ENCODE assay signal across 23 mouse cellular contexts in the genomic region with DNA sequence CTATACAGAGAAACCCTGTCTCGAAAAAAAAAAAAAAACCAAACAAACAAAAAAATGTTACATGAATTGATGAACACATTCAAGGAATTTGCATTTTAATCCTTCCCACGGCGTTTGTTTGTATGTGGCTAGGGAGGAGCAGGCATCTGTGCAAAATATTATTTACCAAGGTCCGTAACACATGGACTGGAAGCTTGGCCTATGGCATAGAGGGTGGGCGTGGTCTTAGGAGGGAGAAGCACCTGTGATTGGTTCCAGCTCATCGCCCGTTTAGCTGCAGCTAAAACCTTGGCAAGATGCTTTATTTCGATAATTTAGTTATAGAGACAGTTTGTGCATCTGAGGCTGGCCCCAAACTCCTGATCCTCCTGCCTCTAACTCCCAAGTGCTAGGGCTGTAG. TPM values are rescaled to one million over a fixed set of nuclear protein-coding genes. Genes with fewer than 3 reads are reported as not detected.
"Had no signal": no experiment of that assay in that cellular context is flagged by ENCODE, and none has a peak within 500 bp of the region (broad histone marks: within the 10 kb centered on the region; RNA-seq: fewer than 3 reads in every experiment).

No protein-coding gene starts in this region.

- ATAC-seq: lung, postnatal 0 days; midbrain, embryonic 13.5 days; midbrain, embryonic 15.5 days had no signal

- H3K4me2 ChIP-seq: lung, embryonic 15.5 days; midbrain, embryonic 11.5 days; midbrain, embryonic 13.5 days; midbrain, embryonic 15.5 days had no signal

- H3K27me3 ChIP-seq: lung, embryonic 15.5 days; midbrain, embryonic 13.5 days; midbrain, embryonic 15.5 days; neural tube, embryonic 12.5 days had no signal

- H3K4me1 ChIP-seq: midbrain, embryonic 15.5 days had no signal

- H3K36me3 ChIP-seq: lung, embryonic 15.5 days; midbrain, embryonic 13.5 days; midbrain, embryonic 15.5 days; neural tube, embryonic 12.5 days had no signal

- H3K4me3 ChIP-seq: lung, embryonic 15.5 days; megakaryocyte, embryonic 14.5 days; midbrain, embryonic 13.5 days; midbrain, embryonic 15.5 days; neural tube, embryonic 12.5 days had no signal

- H3K27ac ChIP-seq: lung, embryonic 15.5 days; macrophage; midbrain, embryonic 13.5 days; midbrain, embryonic 15.5 days; neural tube, embryonic 12.5 days had no signal

- H3K9me3 ChIP-seq: lung, embryonic 15.5 days; megakaryocyte, embryonic 14.5 days; midbrain, embryonic 13.5 days; midbrain, embryonic 15.5 days; neural tube, embryonic 12.5 days had no signal

- H3K9ac ChIP-seq: lung, embryonic 15.5 days; midbrain, embryonic 13.5 days; midbrain, embryonic 15.5 days; neural tube, embryonic 12.5 days had no signal

- DNase-seq: lung, adult 2 months; lung, postnatal 14 days; lung, postnatal 36 days; right cerebral cortex, postnatal 14 days; spleen, adult 18-20 months; thymus, adult 18-20 months; thymus, postnatal 14 days; thymus, postnatal 36 days had no signal

RNA-seq across cellular contexts. Expression of a gene that starts 2.3 kb away (rescaled TPM):
- total RNA-seq: megakaryocyte progenitor cell, adult 5-6 weeks; neutrophil, adult 5-6 weeks had no signal

RNA-seq across cellular contexts. Expression of a gene that starts 27.3 kb away (rescaled TPM):
- total RNA-seq: midbrain, postnatal 0 days; monocyte, adult 5-6 weeks; neutrophil, adult 5-6 weeks had no signal
- polyA plus RNA-seq: lung, adult 2 months; lung, embryonic 15.5 days; lung, postnatal 0 days; macrophage; midbrain, embryonic 11.5 days; midbrain, embryonic 13.5 days; midbrain, embryonic 15.5 days; midbrain, postnatal 0 days; neural tube, embryonic 12.5 days; neural tube, embryonic 14.5 days; stomach, embryonic 14.5 days; thymus, postnatal 0 days had no signal
